Mouse (Mus musculus): ENCODE measurements around the gene Adam12.

DNA sequence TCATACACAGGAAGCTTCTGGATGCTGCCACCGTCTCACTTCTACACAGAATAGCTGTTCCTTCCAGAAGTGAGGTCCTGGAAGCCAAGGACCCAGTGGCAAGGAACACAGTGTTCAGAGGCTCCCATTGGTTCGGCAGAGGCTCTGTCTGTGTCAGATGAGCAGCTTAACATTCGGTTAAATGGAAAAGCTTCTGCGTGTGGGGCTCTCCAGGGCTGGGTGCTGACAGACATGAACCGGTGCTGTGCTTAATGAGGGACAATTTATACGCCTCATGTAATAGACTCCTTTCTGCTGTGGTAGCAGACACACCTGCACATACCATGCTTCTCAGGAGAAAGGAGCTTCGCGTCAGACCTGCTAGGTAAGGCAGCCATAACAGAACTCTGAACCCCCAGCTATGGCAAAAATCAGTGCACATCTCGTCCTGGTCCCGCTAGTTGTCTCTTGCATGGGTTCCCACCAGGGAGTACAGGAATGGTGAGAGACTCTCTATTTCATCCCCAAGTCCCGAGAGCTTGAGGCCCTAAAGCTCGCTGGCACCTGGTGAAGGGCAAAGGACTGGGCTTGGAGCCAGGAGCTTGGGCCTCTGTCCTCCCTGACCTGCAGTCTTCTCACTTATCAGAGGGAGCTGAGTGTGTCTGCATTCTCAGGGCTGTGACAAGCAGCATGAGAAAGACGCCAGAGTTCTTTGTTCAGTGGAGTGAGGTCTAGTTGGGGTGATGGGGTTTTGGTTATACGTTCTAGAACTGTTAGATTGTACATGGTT lies 280.0 kb downstream of the Adam12 start:
- no peak for TF ChIP-seq CTCF (conservative IDR thresholded peaks at IDR 0.05; ENCODE audit: insufficient read depth, insufficient read length, low read depth, low read length)
- no peak for TF ChIP-seq POLR2A (IDR thresholded peaks at IDR 0.05; ENCODE audit: low read depth, low read length)
